Mouse (Mus musculus): ENCODE data around the gene Ccl21b.
"Not testable (repeated sequence)": the region's sequence is repeated elsewhere in the genome, so short reads cannot be mapped to it uniquely, and the experiment has no call there.

The Ccl21b gene

GRCm38 (mm10) chr4:42255467-42255866 is at the start of gene Ccl21b:
Ccl21b (plus strand) TSS chr4:42255767.
- in situ Hi-C loops (cut with MboI, MseI): loop anchor here in 1 of 2 experiments (25.0 kb wide), 1 partner anchor 493 kb away; the partner anchor contains the start of genes Ccl27a, Galt and Sigmar1

- in situ Hi-C loops (cut with MboI, MseI): not testable (repeated sequence)
These were observed 15.2 kb upstream of the Ccl21b start, which contains the start of gene Gm10600 for GRCm38 (mm10) chr4:42240339-42240738. Gm10600 (plus strand) TSS chr4:42240639.

- in situ Hi-C loops (cut with MboI, MseI): not testable (repeated sequence)
These were observed 38.4 kb downstream of the Ccl21b start, which contains the start of gene Gm21953 for GRCm38 (mm10) chr4:42293967-42294366. Gm21953 (plus strand) TSS chr4:42294267.

Data from T-helper 17 cell (primary cell).